Mouse (Mus musculus): Measurements from ENCODE around the gene Zbtb16. TPM values are rescaled to one million over a fixed set of nuclear protein-coding genes. Genes with fewer than 3 reads are reported as not detected.
A peak's percentile ranks its signal among the peaks of the same experiment; 100 is the strongest.

The Zbtb16 gene
- polyA plus RNA-seq, 1 experiment from 2014 or later = 5.6 TPM

DNA sequence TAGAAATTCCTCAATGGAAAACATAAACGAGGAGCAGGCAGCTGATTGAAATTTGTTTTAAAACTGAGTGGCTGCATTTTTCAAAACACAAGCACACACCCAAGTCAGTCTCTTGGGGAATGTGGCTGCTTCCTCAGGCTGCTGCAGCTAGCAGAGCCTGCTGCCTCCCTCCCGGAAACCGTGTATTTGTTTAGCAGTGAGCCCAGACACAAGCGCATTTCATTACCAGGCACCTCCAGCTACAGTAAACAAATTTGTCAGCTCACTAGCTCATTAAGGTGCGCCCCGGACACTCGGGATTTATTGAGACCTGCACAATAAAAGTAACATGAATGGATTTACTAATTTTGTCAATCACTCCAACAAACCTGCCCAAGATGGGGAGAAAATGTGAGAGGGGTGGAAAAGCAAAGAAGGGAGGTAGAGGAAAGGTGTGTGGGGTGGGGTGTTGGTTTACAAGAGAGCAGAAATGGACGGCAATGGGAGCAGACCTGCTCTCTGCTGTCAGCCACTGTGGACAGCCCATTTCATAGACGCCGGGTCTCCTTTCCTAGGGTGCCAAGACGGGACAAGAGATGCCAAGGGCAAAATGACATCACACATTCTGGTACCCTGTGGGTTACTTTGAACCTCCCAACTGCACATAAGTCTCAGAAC, 161.5 kb downstream of the Zbtb16 start:
- Histone ChIP-seq H3K4me3 (replicated peaks) (no peak overlapping the region), H3K4me1 (peaks cover 66% of the 10 kb centered on the region), H3K9me3 (no peaks in the 10 kb centered on the region), H3K27ac (no peak overlapping the region), H3K27me3 (peaks cover 67% of the 10 kb centered on the region), H3K4me2 (no peak overlapping the region), H3K9ac (no peak overlapping the region), H3K36me3 (replicated peaks) (no peaks in the 10 kb centered on the region)
- ATAC-seq (ENCODE audit: low FRiP score) = no peak
- WGBS = 5% methylated on average over 11 of the region's 11 CpGs

DNA sequence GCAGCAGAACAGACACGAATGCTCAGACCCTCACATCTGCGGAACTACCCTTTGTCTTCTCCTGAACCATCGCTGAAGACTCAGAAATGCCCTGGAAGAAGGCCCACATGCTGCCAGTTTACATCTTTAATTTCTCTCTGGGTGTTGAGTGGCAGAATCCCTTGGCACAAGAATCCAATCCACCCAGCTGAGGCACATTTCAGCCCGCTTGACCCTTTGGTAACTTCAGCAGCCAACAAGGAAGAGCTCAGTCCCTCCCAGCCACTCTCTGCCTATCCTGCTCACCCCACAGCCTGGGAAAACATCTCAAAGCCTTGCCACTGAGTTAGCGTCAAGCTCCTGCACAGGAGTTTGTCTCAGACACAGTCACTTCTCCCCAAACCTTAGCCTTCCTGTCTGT, 162.2 kb downstream of the Zbtb16 start:
- no peak for ATAC-seq (ENCODE audit: low FRiP score)
- H3K9me3 ChIP-seq = no peaks in the 10 kb centered on the region
- H3K36me3 ChIP-seq (replicated peaks) = no peaks in the 10 kb centered on the region
- WGBS = 33% methylated on average over 5 of the region's 5 CpGs
- no peak overlapping the region for H3K9ac ChIP-seq
- H3K27me3 ChIP-seq = peaks cover 70% of the 10 kb centered on the region
- H3K27ac ChIP-seq = no peak overlapping the region
- no peak overlapping the region for H3K4me3 ChIP-seq (replicated peaks)
- H3K4me2 ChIP-seq = no peak overlapping the region
- H3K4me1 ChIP-seq = peaks cover 59% of the 10 kb centered on the region

GRCm38 (mm10) chr9:48673213-48673612, 162.8 kb downstream of the Zbtb16 start:
- WGBS = 65% methylated on average over 6 of the region's 6 CpGs
- no peak overlapping the region for H3K4me3 ChIP-seq (replicated peaks)
- H3K4me1 ChIP-seq = peaks cover 53% of the 10 kb centered on the region
- H3K36me3 ChIP-seq (replicated peaks) = no peaks in the 10 kb centered on the region
- no peak overlapping the region for H3K4me2 ChIP-seq
- no peak for ATAC-seq (ENCODE audit: low FRiP score)
- H3K27ac ChIP-seq = no peak overlapping the region
- peaks cover 71% of the 10 kb centered on the region for H3K27me3 ChIP-seq
- no peaks in the 10 kb centered on the region for H3K9me3 ChIP-seq
- no peak overlapping the region for H3K9ac ChIP-seq

GRCm38 (mm10) chr9:48671841-48672240, 164.2 kb downstream of the Zbtb16 start:
- Histone ChIP-seq H3K4me1 (peaks cover 42% of the 10 kb centered on the region), H3K4me3 (replicated peaks) (no peak overlapping the region), H3K27ac (no peak overlapping the region), H3K36me3 (replicated peaks) (no peaks in the 10 kb centered on the region), H3K27me3 (peaks cover 70% of the 10 kb centered on the region), H3K9ac (no peak overlapping the region), H3K9me3 (no peaks in the 10 kb centered on the region), H3K4me2 (no peak overlapping the region)
- no peak for ATAC-seq (ENCODE audit: low FRiP score)

- ATAC-seq (ENCODE audit: low FRiP score) = no peak
- 93% methylated on average over 13 of the region's 13 CpGs for WGBS
- no peak overlapping the region for H3K27ac ChIP-seq
These were observed 165.9 kb downstream of the Zbtb16 start for GRCm38 (mm10) chr9:48670156-48670555.

GRCm38 (mm10) chr9:48669672-48670071, 166.3 kb downstream of the Zbtb16 start:
- Histone ChIP-seq H3K27ac (no peak overlapping the region), H3K4me1 (peaks cover 21% of the 10 kb centered on the region), H3K27me3 (peaks cover 54% of the 10 kb centered on the region), H3K36me3 (replicated peaks) (no peaks in the 10 kb centered on the region), H3K9ac (no peak overlapping the region), H3K4me3 (replicated peaks) (no peak overlapping the region), H3K4me2 (no peak overlapping the region), H3K9me3 (no peaks in the 10 kb centered on the region)
- WGBS = 82% methylated on average over 10 of the region's 10 CpGs
- no peak for ATAC-seq (ENCODE audit: low FRiP score)

More at GRCm38 (mm10) chr9:48670156-48670555, 165.9 kb downstream of the Zbtb16 start:
- Histone ChIP-seq H3K9ac (no peak overlapping the region), H3K36me3 (replicated peaks) (no peaks in the 10 kb centered on the region), H3K4me1 (peaks cover 25% of the 10 kb centered on the region), H3K27me3 (peaks cover 56% of the 10 kb centered on the region), H3K9me3 (no peaks in the 10 kb centered on the region), H3K4me3 (replicated peaks) (no peak overlapping the region), H3K4me2 (no peak overlapping the region)

DNA sequence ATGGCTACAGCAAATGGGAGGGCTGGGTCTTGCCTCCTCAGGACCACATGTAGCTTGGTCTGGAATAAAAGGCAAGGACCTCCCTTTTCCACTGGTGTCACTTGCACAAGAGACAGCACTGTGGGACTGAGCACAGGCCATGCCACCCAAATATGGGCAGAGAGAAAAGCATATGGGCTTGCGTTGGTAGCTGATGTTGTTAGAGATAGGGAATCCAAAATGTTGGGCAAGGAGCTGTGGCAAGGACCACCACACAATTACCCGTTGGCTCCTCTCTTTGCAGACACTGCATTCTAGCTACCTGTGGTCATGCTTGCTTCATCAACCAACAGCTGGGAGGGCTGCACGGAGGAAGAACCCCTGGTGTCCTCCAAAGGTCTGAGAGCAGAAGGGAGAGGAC, 169.3 kb downstream of the Zbtb16 start:
- no peak overlapping the region for H3K9ac ChIP-seq
- no peak for ATAC-seq (ENCODE audit: low FRiP score)
- no peaks in the 10 kb centered on the region for H3K9me3 ChIP-seq
- peaks cover 43% of the 10 kb centered on the region for H3K27me3 ChIP-seq
- no peaks in the 10 kb centered on the region for H3K36me3 ChIP-seq (replicated peaks)
- WGBS = 84% methylated on average over 3 of the region's 3 CpGs
- H3K4me1 ChIP-seq = peaks cover 22% of the 10 kb centered on the region
- H3K27ac ChIP-seq = no peak overlapping the region
- no peak overlapping the region for H3K4me2 ChIP-seq
- no peak overlapping the region for H3K4me3 ChIP-seq (replicated peaks)

DNA sequence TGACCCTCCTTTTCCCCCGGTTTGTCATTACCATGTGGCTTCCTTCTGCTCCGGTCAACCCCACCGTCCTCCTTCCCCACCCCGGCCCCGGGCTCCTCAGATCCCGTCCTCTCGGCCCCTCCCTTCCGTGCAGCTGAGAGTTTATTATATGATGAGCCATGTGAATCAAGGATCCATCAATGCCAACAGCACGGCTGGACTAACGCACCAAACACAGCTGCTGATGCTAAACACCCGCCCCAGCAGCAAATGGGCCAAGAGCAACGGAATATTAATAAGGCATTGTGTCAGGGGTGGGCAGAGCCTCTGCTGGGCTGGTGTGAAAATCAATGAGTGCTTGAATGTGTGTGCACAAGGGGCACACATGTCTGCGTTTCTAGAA, 173.0 kb downstream of the Zbtb16 start:
- Histone ChIP-seq H3K4me2 (peak overlapping the region; percentile 39), H3K9ac (no peak overlapping the region), H3K9me3 (no peaks in the 10 kb centered on the region), H3K36me3 (replicated peaks) (no peaks in the 10 kb centered on the region), H3K27me3 (0 out of 2 replicates have a peak, but pooled peaks cover 34% of the 10 kb centered on the region), H3K4me3 (replicated peaks) (no peak overlapping the region), H3K27ac (peak overlapping the region; percentile 57), H3K4me1 (peaks cover 33% of the 10 kb centered on the region)
- ATAC-seq (ENCODE audit: low FRiP score) = peak; percentile 52
- 13% methylated on average over 13 of the region's 13 CpGs for WGBS

DNA sequence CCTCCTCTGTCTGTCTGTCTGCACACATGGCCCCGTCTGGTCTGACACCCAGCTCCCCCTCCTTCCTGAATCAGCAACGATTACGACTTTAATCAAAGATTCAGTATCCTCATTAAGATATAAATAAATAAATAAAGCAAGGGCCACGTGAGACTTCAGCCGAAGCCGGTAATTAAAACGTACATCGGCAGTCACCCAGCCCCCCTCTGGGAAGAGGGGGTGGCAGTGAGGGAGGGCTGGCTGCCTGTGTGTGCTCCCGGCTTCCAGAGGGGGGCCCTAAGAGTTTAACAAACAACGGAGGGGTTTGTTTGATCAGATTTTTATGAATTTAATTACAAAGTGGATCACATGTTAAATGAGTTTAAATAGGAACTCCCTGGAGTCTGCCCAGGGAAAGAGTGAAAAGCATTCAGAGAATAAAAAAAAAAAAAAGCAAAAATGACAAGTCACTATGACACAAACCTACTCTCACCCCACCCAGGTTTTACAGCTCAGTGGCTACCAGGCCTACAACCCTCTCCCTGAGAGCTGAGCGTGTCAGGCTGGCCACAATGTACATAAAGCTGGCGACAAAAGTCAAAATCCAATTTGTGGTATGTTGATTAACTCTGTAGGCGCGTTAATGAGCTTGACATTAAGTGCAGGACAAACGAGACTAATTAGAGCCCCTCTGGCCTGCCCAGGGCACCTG, 173.5 kb downstream of the Zbtb16 start:
- Histone ChIP-seq H3K9me3 (no peaks in the 10 kb centered on the region), H3K27ac (peak overlapping the region; percentile 57), H3K4me3 (replicated peaks) (no peak overlapping the region), H3K4me1 (peaks cover 33% of the 10 kb centered on the region), H3K36me3 (replicated peaks) (no peaks in the 10 kb centered on the region), H3K9ac (no peak overlapping the region), H3K4me2 (peak overlapping the region; percentile 39), H3K27me3 (0 out of 2 replicates have a peak, but pooled peaks cover 33% of the 10 kb centered on the region)
- WGBS = 14% methylated on average over 15 of the region's 15 CpGs
- peak; percentile 54 for ATAC-seq (ENCODE audit: low FRiP score)

- H3K9me3 ChIP-seq = no peaks in the 10 kb centered on the region
- no peaks in the 10 kb centered on the region for H3K36me3 ChIP-seq (replicated peaks)
- H3K4me1 ChIP-seq = peaks cover 34% of the 10 kb centered on the region
- 0 out of 2 replicates have a peak, but pooled peaks cover 35% of the 10 kb centered on the region for H3K27me3 ChIP-seq
- 68% methylated on average over 9 of the region's 9 CpGs for WGBS
- no peak overlapping the region for H3K4me3 ChIP-seq (replicated peaks)
- H3K9ac ChIP-seq = no peak overlapping the region
- H3K27ac ChIP-seq = peak overlapping the region; percentile 53; the same call in 1 of the 2 replicates
- H3K4me2 ChIP-seq = no peak overlapping the region
- ATAC-seq (ENCODE audit: low FRiP score) = peak; percentile 36
These were observed 174.6 kb downstream of the Zbtb16 start for GRCm38 (mm10) chr9:48661225-48662023.

DNA sequence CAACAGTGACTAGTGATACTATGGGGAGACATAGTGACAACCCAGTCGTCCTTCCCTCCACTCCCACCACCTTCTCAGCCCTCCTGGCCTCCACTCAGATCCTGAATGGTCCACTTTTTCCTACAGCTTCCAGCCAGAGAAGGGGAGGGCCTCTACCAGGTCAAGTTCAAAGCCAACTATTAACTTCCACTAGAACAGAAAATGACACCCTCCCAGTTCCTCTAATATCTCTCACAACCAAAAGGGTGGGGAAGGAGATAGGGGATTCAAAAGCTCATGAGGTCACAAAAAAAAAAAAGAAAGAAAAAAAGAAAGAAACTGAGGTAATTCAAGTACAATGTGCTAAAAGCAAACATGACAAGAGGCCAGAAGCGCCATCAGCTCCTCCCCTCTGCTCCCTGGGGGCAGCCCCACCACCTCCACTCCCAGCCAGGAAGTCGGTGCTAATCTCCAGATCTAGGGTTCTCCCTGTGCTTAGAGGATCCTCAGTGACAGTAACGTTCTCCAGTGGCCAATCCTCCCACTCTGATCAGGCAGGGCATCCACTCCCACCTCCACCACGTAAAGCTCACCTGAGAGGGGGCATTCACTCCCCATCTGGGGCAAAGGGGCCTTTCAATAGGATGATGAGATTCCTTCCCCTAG, 180.4 kb downstream of the Zbtb16 start:
- ATAC-seq (ENCODE audit: low FRiP score) = no peak
- Histone ChIP-seq H3K9me3 (no peaks in the 10 kb centered on the region), H3K4me1 (peaks cover 25% of the 10 kb centered on the region)

DNA sequence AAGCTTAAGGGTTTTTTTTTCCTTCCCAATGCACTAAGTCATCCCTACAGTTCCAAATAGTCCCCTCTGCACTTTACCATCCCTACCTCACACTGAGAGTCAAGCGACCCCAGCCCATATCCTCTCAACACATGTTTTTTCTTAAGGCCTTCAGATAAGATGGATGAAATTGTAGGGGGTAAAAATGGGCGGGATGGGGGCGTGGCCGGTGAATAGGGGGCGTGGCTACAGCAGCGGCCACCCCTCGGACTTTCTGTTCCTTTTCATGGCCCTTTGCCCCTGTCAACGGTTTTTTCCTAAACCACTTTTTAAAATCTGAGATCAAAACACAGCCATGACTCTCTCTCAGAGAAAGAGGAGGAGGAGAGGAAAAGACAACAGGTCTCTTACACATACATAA, 181.3 kb downstream of the Zbtb16 start:
- no peak overlapping the region for H3K9ac ChIP-seq

More for the DNA sequence above, 180.4 kb downstream of the Zbtb16 start:
- Histone ChIP-seq H3K36me3 (replicated peaks) (no peaks in the 10 kb centered on the region), H3K27ac (no peak overlapping the region), H3K4me2 (no peak overlapping the region), H3K27me3 (peaks cover 28% of the 10 kb centered on the region), H3K4me3 (replicated peaks) (no peak overlapping the region), H3K9ac (no peak overlapping the region)
- WGBS = 40% methylated on average over 5 of the region's 5 CpGs

More for the DNA sequence above, 181.3 kb downstream of the Zbtb16 start:
- Histone ChIP-seq H3K27ac (no peak overlapping the region), H3K4me2 (no peak overlapping the region), H3K4me1 (peaks cover 34% of the 10 kb centered on the region), H3K27me3 (peaks cover 35% of the 10 kb centered on the region), H3K9me3 (no peaks in the 10 kb centered on the region), H3K36me3 (replicated peaks) (no peaks in the 10 kb centered on the region), H3K4me3 (replicated peaks) (no peak overlapping the region)
- 15% methylated on average over 8 of the region's 8 CpGs for WGBS
- no peak for ATAC-seq (ENCODE audit: low FRiP score)

Measured in forebrain, embryonic 12.5 days (tissue).